Mouse (Mus musculus) olfactory bulb, adult 2 months (tissue): ENCODE results near the gene Nav2. TPM values are rescaled to one million over a fixed set of nuclear protein-coding genes. Genes with fewer than 3 reads are reported as not detected.

Experiments used
- H3K27ac ChIP-seq: fragments of 200-500 bp; 2 replicates; pipeline ENCODE4 v1.5.1; 2012; ENCODE audit warnings: low read depth, low read length; ENCODE audit not compliant: insufficient read depth
- H3K4me1 ChIP-seq: fragments of 200-500 bp; 2 replicates; pipeline ENCODE4 v1.6.1; 2012; ENCODE audit warnings: low read length; ENCODE audit not compliant: control insufficient read depth, insufficient read depth
- H3K4me3 ChIP-seq: fragments of 200-500 bp; 2 replicates; pipeline ENCODE4 v1.5.1; 2012; ENCODE audit warnings: mild to moderate bottlenecking, low read depth, low read length, moderate library complexity; ENCODE audit not compliant: insufficient read depth
- CTCF ChIP-seq: fragments of 200-500 bp; IDR thresholded peaks from 2 replicates; pipeline ENCODE4 v1.5.1; 2012; ENCODE audit warnings: low read depth, mild to moderate bottlenecking, low read length, moderate library complexity; ENCODE audit not compliant: insufficient read depth
- POLR2A ChIP-seq: fragments of 200-500 bp; IDR thresholded peaks from 2 replicates; pipeline ENCODE4 v1.6.1; 2012; ENCODE audit warnings: mild to moderate bottlenecking, low read depth, low read length, moderate library complexity; ENCODE audit not compliant: insufficient read depth
- WGBS: fragments of 180-500 bp; shearing (Covaris S2); methylation state at CpG from one replicate; pipeline ENCODE4 v1.1.7; 2018; 5-methylcytosine and 5-hydroxymethylcytosine counted together
- polyA plus RNA-seq: library from polyadenylated mRNA; stranded (reverse); fragments of >200 nt; gene quantifications from 2 replicates; pipeline ENCODE4 v1.2.4, GENCODE M21; 2012; ENCODE audit warnings: low replicate concordance; ENCODE audit not compliant: missing spikeins, insufficient read depth, insufficient read length

The Nav2 gene
- polyA plus RNA-seq: 56.0 and 57.3 TPM in 2 replicates

DNA sequence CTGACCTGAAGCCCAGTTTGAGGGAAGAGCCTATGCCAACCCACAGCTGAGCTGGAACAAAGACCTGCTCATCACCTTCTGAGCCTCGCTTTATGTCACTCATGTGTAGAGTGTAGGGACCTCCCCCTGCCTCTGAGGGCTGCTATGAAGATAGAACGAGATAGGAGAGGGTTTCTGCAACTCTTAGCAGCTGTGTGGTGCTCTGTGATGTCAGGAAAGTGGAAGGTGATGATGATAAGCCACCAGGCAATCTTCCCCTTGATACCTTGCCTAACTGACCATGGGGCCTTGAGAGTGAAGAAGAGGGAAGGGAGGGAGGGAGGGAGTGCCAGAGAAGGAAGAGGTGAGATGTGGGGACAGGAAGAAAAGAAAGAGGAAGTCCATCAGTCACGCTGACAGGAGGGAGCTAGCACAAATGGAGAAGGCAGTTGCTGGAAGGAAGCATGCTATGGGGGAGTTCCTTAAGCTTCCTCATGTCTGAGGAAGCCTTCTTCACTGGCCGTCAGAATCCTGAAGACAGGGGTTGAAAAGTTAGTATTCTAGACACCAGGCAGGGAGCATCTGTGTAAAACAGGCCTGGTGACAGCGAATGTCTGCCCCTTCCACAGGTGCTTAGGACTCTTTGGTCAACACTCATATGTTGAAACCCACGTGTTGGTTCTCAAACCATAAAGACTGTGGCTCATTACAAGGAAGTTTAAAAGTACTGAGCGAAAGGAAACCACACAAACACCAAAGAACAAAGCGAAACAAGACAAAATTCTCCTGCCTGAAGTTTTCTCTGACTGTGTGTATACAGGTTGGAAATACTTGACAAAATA lies at the start of gene Nav2:
TSS of gene Nav2 (plus strand) at position 196 of the 821 bp plus-strand sequence.
- no peak within 1 kb of the TSS for H3K27ac ChIP-seq
- H3K4me1 ChIP-seq: peaks cover 7% of the 10 kb centered on the region
- TF ChIP-seq CTCF (no peak), POLR2A (no peak)
- WGBS: 81% methylated on average over 8 of the region's 8 CpGs
- no peak within 1 kb of the TSS for H3K4me3 ChIP-seq

DNA sequence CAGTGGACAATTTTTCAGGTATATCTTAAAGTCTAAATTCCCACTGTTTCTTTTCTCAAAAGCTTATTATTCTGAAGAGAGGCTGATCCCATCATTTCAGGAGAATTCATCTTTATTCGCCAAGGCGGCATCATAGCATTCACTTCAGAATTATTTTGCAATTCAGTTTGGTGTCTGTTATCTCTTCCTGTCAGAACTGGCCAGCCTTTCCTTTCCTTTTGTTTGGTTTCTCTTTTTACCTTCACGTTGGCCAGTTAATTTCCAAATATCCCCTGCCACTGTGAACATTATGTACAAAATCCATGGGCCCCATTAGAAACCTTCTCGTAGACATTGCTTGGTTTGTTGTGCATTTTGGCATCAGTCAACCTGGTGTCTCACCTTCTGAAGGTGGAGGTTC lies 49.2 kb upstream of the Nav2 start:
- WGBS: 93% methylated on average over 4 of the region's 4 CpGs
- H3K27ac ChIP-seq: no peak overlapping the region
- TF ChIP-seq CTCF: no peak
- no peak for TF ChIP-seq POLR2A

DNA sequence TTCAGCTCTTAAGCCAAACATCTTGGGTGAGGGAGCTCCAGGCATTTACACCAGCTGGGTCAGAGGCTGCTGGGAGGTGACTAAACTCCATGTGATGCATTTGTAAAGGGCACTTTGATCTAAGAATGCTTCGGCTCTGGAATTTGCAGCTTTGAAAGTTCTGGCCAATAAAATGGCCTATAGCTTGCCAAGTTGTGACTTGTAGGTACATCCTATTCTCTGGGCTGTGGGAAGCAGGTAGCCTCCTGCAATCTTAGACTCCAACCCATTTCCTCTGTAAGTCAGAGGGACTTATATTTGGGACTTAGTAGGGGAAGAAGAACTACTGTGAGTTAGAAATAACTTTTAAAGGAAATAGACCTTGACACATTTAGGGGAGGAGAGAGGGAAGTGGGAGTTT lies 47.6 kb upstream of the Nav2 start:
- 55% methylated on average over 1 of the region's 1 CpGs for WGBS
- H3K27ac ChIP-seq: no peak overlapping the region
- TF ChIP-seq CTCF (no peak), POLR2A (no peak)

More for the DNA sequence above, 49.2 kb upstream of the Nav2 start:
- H3K4me3 ChIP-seq: no peak overlapping the region
- no peaks in the 10 kb centered on the region for H3K4me1 ChIP-seq

DNA sequence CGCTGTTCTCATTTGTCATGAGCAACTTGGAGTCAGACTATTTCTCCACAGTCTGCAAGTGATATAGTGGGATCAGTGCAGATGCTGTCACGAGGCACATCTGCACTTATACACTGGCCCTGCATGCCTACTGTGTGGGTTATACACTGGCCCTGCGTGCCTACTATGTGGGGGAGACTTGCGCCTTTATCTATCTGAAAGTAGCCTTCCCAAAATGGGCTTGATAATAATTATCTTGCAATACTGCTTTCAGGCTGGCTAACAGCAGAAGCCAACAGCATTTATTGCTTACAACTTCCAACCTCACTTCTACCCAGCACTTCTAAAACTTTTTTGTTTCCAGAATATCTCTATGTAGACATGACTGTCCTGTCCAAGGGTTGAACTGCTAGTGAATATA lies 46.7 kb upstream of the Nav2 start:
- Histone ChIP-seq H3K27ac (no peak overlapping the region), H3K4me1 (no peaks in the 10 kb centered on the region), H3K4me3 (no peak overlapping the region)
- no peak for TF ChIP-seq CTCF
- TF ChIP-seq POLR2A: no peak
- WGBS: 93% methylated on average over 4 of the region's 4 CpGs

More for the DNA sequence above, 47.6 kb upstream of the Nav2 start:
- Histone ChIP-seq H3K4me1 (no peaks in the 10 kb centered on the region), H3K4me3 (no peak overlapping the region)

DNA sequence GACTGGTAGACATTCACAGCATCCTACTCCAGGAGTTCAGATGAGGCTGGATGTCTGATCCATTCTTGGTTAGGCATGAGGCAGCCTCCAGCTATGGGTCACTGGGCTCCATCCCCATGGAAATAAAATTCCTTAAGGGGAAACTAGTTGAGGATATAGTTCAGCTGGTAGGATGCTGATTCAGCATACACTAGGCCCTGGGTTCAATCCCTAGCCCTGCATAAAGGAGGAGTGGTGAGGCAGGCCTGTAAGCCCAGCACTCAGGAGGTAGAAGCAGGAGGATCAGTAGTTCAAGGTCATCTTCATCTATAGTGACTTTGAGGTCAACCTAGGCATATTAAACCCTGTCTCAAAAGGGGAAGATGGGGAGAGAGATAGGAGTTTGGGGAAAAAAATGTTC lies 44.3 kb upstream of the Nav2 start:
- H3K4me3 ChIP-seq: no peak overlapping the region
- H3K4me1 ChIP-seq: no peaks in the 10 kb centered on the region
- TF ChIP-seq POLR2A: no peak
- TF ChIP-seq CTCF: no peak
- no peak overlapping the region for H3K27ac ChIP-seq

DNA sequence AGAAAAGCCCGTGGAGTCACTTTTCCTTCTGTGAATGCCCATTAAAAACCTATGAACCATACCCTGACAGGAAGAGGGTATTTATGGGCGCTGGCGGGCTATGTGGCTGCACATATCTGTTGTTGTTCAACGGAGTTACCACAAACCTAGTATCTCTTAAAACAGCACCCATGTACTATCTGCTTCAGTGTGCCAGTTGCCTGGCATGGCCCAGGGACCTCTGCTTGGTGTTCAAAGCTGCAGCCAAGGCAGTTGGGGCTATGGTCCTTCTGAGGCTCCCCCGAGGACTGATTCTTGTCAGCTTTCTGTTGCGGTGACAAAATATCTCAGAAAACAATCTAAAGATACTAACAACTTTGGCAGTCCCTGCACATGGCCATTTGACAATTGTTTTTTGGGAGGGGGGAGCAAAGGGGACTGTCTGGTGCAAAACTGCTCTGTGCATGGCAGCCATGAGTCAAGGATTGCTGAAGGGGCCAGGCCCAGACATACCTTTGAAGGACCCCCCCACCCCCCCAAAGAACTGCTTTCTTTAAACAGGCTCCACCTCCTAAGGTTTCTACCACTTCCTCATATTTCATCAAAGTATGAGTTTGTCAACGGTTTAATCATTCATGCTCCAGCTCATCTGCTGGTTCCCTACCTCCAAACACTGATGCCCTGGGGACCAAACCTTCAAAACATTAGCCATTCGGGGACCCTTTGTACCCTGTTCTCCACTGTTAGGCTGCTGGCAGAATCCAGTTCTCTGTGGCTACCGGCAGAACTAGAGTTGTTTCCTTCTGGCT lies 43.7 kb upstream of the Nav2 start:
- 93% methylated on average over 9 of the region's 9 CpGs for WGBS
- Histone ChIP-seq H3K27ac (no peak overlapping the region), H3K4me3 (no peak overlapping the region), H3K4me1 (no peaks in the 10 kb centered on the region)
- TF ChIP-seq CTCF: no peak
- TF ChIP-seq POLR2A: no peak

DNA sequence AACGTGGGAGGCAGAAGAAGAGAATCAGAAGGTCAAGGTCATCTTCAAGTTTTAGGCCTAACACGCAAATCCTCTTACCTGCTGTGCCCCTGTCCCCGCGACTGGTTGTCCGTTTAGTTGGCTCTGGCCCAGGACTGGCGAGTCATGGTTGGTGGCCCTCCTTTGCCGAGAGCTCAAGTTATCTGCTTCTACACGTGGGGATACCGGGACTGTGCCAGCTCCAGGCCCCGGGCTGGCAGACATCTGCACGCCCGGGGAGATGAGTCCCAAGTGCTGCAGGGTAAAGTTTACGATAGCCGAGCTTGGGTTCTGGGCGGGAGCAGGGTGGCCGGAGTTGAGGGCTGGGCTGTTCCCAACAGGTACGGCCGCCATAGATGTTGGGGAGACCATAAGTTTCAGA lies 40.9 kb upstream of the Nav2 start:
- TF ChIP-seq POLR2A: no peak
- TF ChIP-seq CTCF: no peak
- no peak overlapping the region for H3K4me3 ChIP-seq
- 96% methylated on average over 18 of the region's 18 CpGs for WGBS

DNA sequence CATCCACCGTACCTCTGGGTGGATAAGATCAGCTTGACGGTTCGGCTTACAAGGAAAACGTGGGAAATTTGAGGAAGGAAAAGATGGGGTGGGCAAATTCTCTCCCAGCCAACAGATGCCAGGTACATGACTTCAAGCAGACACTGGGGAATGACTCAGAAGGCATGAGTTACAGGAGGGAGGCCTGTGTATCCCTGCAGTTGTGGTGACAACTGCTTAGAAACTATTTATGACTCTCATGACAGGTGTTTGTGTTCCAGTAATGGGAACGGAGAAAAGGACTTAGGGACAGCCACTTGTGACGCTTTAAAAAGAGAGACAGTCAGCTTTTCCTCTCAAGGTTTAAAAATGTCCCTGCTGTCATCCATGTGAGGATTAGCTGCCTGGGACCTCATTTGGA lies 38.4 kb upstream of the Nav2 start:
- no peak overlapping the region for H3K4me3 ChIP-seq
- 94% methylated on average over 6 of the region's 6 CpGs for WGBS
- TF ChIP-seq CTCF (no peak), POLR2A (no peak)
- H3K4me1 ChIP-seq: 0 out of 2 replicates have a peak, but pooled peaks cover 5% of the 10 kb centered on the region
- H3K27ac ChIP-seq: no peak overlapping the region

More for the DNA sequence above, 40.9 kb upstream of the Nav2 start:
- no peak overlapping the region for H3K27ac ChIP-seq
- no peaks in the 10 kb centered on the region for H3K4me1 ChIP-seq

DNA sequence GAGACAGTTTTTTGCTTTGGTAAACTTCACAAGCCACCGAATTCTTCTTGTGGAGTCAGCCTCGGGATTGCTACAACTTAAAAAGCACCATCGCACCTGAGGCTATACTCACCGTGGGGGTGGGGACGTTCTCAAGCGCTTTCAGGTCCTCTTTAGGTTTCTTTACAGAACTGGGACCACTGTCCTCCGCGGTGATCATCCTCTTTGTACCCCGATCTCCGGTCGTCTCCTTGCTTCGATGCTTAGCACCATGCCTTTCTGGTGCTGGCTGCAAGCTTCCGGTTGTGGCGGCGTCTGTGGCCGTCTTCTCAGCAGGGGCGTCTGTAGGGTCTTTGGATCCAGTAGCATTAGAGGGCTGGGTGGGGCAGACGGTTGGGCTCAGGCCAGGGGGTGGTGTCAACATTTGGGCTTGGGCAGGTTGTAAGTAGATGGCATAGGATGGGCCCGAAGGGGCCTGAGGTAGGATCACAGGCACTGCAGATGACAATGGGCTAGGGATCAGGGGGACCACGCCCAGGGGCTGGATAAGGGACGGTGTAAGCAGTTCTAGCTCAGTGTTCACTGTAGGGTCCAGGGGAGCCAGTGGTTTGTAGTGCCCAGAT lies 37.8 kb upstream of the Nav2 start:
- 96% methylated on average over 21 of the region's 21 CpGs for whole genome bisulfite sequencing
- Histone ChIP-seq H3K27ac (no peak overlapping the region), H3K4me1 (0 out of 2 replicates have a peak, but pooled peaks cover 7% of the 10 kb centered on the region), H3K4me3 (no peak overlapping the region)
- TF ChIP-seq CTCF: no peak
- TF ChIP-seq POLR2A: no peak
